Mouse (Mus musculus) liver, embryonic 14.5 days (tissue): Measurements from ENCODE around the gene Tmem182.

ENCODE experiments used
- CTCF ChIP-seq: IDR thresholded peaks from 2 replicates; pipeline ENCODE4 v1.5.1; 2016; ENCODE audit warnings: antibody characterized with exemption, low read depth, control low read depth
- EP300 ChIP-seq: IDR thresholded peaks from 2 replicates; pipeline ENCODE4 v1.6.1; 2016; ENCODE audit warnings: antibody characterized with exemption, low read depth

DNA sequence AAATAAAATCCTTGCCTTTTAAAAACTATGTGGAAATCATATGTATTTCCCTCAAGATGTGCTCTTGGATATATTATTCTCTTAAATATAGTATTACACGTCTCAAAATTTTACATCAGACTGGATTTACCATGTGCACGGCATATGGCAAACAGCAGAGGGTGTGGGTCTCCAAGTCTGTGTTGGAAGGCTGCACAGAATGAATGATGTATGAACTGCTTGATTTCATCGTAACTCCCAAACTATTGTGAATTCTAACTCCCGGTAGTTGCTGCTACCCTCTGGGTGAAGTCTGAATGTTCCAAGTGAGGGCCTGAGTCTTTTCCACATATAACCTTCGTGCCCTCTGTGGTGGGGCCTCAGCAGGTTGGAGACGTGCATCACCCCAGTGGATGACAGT, 16.4 kb upstream of the Tmem182 start:
- TF ChIP-seq CTCF (no peak), EP300 (no peak)
